Mouse (Mus musculus) midbrain, embryonic 13.5 days (tissue): ENCODE measurements around the gene Foxp4. TPM values are rescaled to one million over a fixed set of nuclear protein-coding genes. Genes with fewer than 3 reads are reported as not detected.

ENCODE experiments used
- polyA plus RNA-seq: library from polyadenylated mRNA; unstranded; fragments of >200 nt; fragmentation: Nextera tagmentation; extraction: Ambion mirVana; gene quantifications from 2 replicates; pipeline ENCODE4 v1.2.1, GENCODE M21; 2015

Gene Foxp4
- polyA plus RNA-seq, 1 experiment from 2014 or later, result 25.2 TPM

Other genes starting within 250 kb of the Foxp4 start
- gene Tomm6, start 236.3 kb downstream of the Foxp4 start, polyA plus RNA-seq, result 285 and 287 TPM in 2 replicates
- 26.9 and 28.0 TPM in 2 replicates for gene Frs3, start 235.6 kb downstream of the Foxp4 start, polyA plus RNA-seq
- gene Gm21981, start 230.2 kb downstream of the Foxp4 start, polyA plus RNA-seq, result 0.62 and 0.66 TPM in 2 replicates
- gene Prickle4, start 229.9 kb downstream of the Foxp4 start, polyA plus RNA-seq, result 1.0 TPM in 2 replicates
- not detected in 2 replicates for gene Pgc, start 197.8 kb downstream of the Foxp4 start, polyA plus RNA-seq
- 1.8 and 2.0 TPM in 2 replicates for gene Tfeb, start 187.6 kb downstream of the Foxp4 start, polyA plus RNA-seq
- gene Mdfi, start 90.0 kb downstream of the Foxp4 start, polyA plus RNA-seq, result 2.8 and 4.4 TPM in 2 replicates
- not detected in 2 replicates for gene 1700122O11Rik, start 113.6 kb upstream of the Foxp4 start, polyA plus RNA-seq
- 0.34 TPM in 1 of 2 replicates, not detected in the other for gene 1700067P10Rik, start 164.7 kb upstream of the Foxp4 start, polyA plus RNA-seq
- not detected in 2 replicates for gene 9830107B12Rik, start 221.6 kb upstream of the Foxp4 start, polyA plus RNA-seq
- gene A530064D06Rik, start 242.6 kb upstream of the Foxp4 start, polyA plus RNA-seq, result not detected in 2 replicates